Mouse (Mus musculus) neural tube, embryonic 14.5 days (tissue): ENCODE data around the gene Ralgps1. TPM values are rescaled to one million over a fixed set of nuclear protein-coding genes. Genes with fewer than 3 reads are reported as not detected.
"Not testable (repeated sequence)": the region's sequence is repeated elsewhere in the genome, so short reads cannot be mapped to it uniquely, and the experiment has no call there.

Experiments
- ATAC-seq: fragments of 200-750 bp; cut with Nextera tagmentation; 2 replicates; pipeline ENCODE4 v1.8.0; 2017; ENCODE audit warnings: low read depth, mild to moderate bottlenecking, moderate TSS enrichment, moderate library complexity
- H3K27ac ChIP-seq: fragments of 300-500 bp; sonication (generic); 2 replicates; pipeline ENCODE4 v1.5.1; 2014; ENCODE audit warnings: low read depth, mild to moderate bottlenecking, control low read depth, low read length, moderate library complexity, mixed read lengths
- H3K27me3 ChIP-seq: fragments of 300-500 bp; sonication (generic); 2 replicates; pipeline ENCODE4 v1.6.1; 2014; ENCODE audit warnings: low read length; ENCODE audit not compliant: control insufficient read depth, insufficient read depth
- H3K36me3 ChIP-seq: fragments of 300-500 bp; sonication (generic); 2 replicates; pipeline ENCODE4 v1.6.1; 2014; ENCODE audit warnings: low read length, mixed read lengths; ENCODE audit not compliant: control insufficient read depth, insufficient read depth
- H3K4me1 ChIP-seq: fragments of 300-500 bp; sonication (generic); 2 replicates; pipeline ENCODE4 v1.6.1; 2014; ENCODE audit warnings: low read length; ENCODE audit not compliant: control insufficient read depth, insufficient read depth
- H3K4me2 ChIP-seq: fragments of 300-500 bp; sonication (generic); 2 replicates; pipeline ENCODE4 v1.6.1; 2014; ENCODE audit warnings: mild to moderate bottlenecking, low read depth, low read length, control low read depth
- H3K4me3 ChIP-seq: fragments of 300-500 bp; sonication (generic); 2 replicates; pipeline ENCODE4 v1.5.1; 2014; ENCODE audit warnings: low read depth, low read length, control low read depth, mixed read lengths
- H3K9ac ChIP-seq: fragments of 300-500 bp; sonication (generic); replicated peaks from 2 replicates; pipeline ENCODE4 v1.6.1; 2014; ENCODE audit warnings: low read depth, mild to moderate bottlenecking, control low read depth, low read length, mixed read lengths
- H3K9me3 ChIP-seq: fragments of 300-500 bp; sonication (generic); 2 replicates; pipeline ENCODE4 v1.6.1; 2016; ENCODE audit warnings: low read length; ENCODE audit not compliant: control insufficient read depth
- WGBS: fragments of 180-500 bp; shearing (Covaris S2); extraction: QIAGEN DNeasy Blood & Tissue Kit; methylation state at CpG from one replicate; pipeline ENCODE4 v1.1.7; 2014; 5-methylcytosine and 5-hydroxymethylcytosine counted together
- polyA plus RNA-seq: library from polyadenylated mRNA; unstranded; fragments of >200 nt; fragmentation: Nextera tagmentation; extraction: Ambion mirVana; gene quantifications from 2 replicates; pipeline ENCODE4 v1.2.1, GENCODE M21; 2014

Ralgps1 gene
- polyA plus RNA-seq, 1 experiment from 2014 or later = 67.3 TPM

GRCm38 (mm10) chr2:33215177-33215699 is 156.0 kb downstream of the Ralgps1 start:
- ATAC-seq = no peak
- no peaks in the 10 kb centered on the region for H3K27me3 ChIP-seq
- no peaks in the 10 kb centered on the region for H3K9me3 ChIP-seq
- H3K27ac ChIP-seq = peak overlapping the region; percentile 81
- H3K4me3 ChIP-seq = no peak overlapping the region
- peaks cover 27% of the 10 kb centered on the region for H3K4me1 ChIP-seq
- 0 out of 2 replicates have a peak overlapping the region, but pooled peaks have one; percentile 16 for H3K9ac ChIP-seq
- peak overlapping the region; percentile 43 for H3K4me2 ChIP-seq
- H3K36me3 ChIP-seq = no peaks in the 10 kb centered on the region
- 82% methylated on average over 5 of the region's 5 CpGs for WGBS

DNA sequence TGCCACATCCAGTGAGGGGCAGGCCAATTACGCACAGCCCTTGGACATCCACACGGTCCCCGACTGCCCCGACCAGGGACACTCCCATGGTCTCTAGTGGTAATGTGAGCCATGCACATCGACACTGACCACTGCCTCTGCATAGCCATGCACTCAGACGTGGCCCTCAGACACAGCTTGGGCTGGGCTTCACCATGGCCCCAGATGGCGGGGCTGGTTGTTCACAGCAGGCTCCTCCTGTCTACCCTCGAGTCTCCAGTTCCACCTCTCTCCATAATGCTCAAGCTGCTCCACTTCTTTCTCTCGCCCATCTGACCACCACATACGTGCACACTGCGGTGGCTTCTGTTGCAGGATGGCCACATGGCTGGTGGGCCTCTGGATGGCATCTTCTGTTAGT is 160.0 kb downstream of the Ralgps1 start:
- H3K9me3 ChIP-seq, H3K27ac ChIP-seq, ATAC-seq, H3K27me3 ChIP-seq, H3K9ac ChIP-seq, H3K36me3 ChIP-seq, H3K4me2 ChIP-seq, H3K4me3 ChIP-seq: not testable (repeated sequence)
- peaks cover 17% of the 10 kb centered on the region; the same call in 1 of the 2 replicates for H3K4me1 ChIP-seq
- WGBS = 88% methylated on average over 11 of the region's 11 CpGs

GRCm38 (mm10) chr2:33210841-33211240 is 160.4 kb downstream of the Ralgps1 start:
- 80% methylated on average over 2 of the region's 2 CpGs for WGBS
- H3K4me3 ChIP-seq = no peak overlapping the region
- no peak for ATAC-seq

GRCm38 (mm10) chr2:33208134-33208533 is 163.2 kb downstream of the Ralgps1 start:
- 94% methylated on average over 5 of the region's 5 CpGs for WGBS
- no peaks in the 10 kb centered on the region for H3K9me3 ChIP-seq
- no peak for ATAC-seq
- peaks cover 29% of the 10 kb centered on the region for H3K4me1 ChIP-seq
- no peak overlapping the region for H3K9ac ChIP-seq
- H3K36me3 ChIP-seq = no peaks in the 10 kb centered on the region
- H3K27me3 ChIP-seq = no peaks in the 10 kb centered on the region
- H3K27ac ChIP-seq = no peak overlapping the region
- H3K4me3 ChIP-seq = no peak overlapping the region
- no peak overlapping the region for H3K4me2 ChIP-seq

More at GRCm38 (mm10) chr2:33210841-33211240, 160.4 kb downstream of the Ralgps1 start:
- no peaks in the 10 kb centered on the region for H3K9me3 ChIP-seq
- peaks cover 18% of the 10 kb centered on the region; the same call in 1 of the 2 replicates for H3K4me1 ChIP-seq
- H3K9ac ChIP-seq = no peak overlapping the region
- H3K4me2 ChIP-seq = no peak overlapping the region
- no peaks in the 10 kb centered on the region for H3K27me3 ChIP-seq
- H3K36me3 ChIP-seq = no peaks in the 10 kb centered on the region
- H3K27ac ChIP-seq = no peak overlapping the region

GRCm38 (mm10) chr2:33207069-33207468 is 164.2 kb downstream of the Ralgps1 start:
- no peaks in the 10 kb centered on the region for H3K9me3 ChIP-seq
- no peaks in the 10 kb centered on the region for H3K36me3 ChIP-seq
- no peak overlapping the region for H3K9ac ChIP-seq
- peaks cover 29% of the 10 kb centered on the region for H3K4me1 ChIP-seq
- ATAC-seq = no peak
- WGBS = 16% methylated on average over 4 of the region's 4 CpGs
- no peak overlapping the region for H3K4me2 ChIP-seq
- H3K4me3 ChIP-seq = no peak overlapping the region
- H3K27me3 ChIP-seq = no peaks in the 10 kb centered on the region
- peak overlapping the region; percentile 48; the same call in 1 of the 2 replicates for H3K27ac ChIP-seq

GRCm38 (mm10) chr2:33205939-33206525 is 165.3 kb downstream of the Ralgps1 start:
- Histone ChIP-seq H3K4me1 (peaks cover 29% of the 10 kb centered on the region), H3K4me3 (no peak overlapping the region), H3K9ac (no peak overlapping the region), H3K4me2 (no peak overlapping the region), H3K36me3 (no peaks in the 10 kb centered on the region), H3K27ac (peak overlapping the region; percentile 49; the same call in 1 of the 2 replicates), H3K27me3 (no peaks in the 10 kb centered on the region), H3K9me3 (no peaks in the 10 kb centered on the region)
- peak; percentile 57 for ATAC-seq
- WGBS = 27% methylated on average over 14 of the region's 14 CpGs

DNA sequence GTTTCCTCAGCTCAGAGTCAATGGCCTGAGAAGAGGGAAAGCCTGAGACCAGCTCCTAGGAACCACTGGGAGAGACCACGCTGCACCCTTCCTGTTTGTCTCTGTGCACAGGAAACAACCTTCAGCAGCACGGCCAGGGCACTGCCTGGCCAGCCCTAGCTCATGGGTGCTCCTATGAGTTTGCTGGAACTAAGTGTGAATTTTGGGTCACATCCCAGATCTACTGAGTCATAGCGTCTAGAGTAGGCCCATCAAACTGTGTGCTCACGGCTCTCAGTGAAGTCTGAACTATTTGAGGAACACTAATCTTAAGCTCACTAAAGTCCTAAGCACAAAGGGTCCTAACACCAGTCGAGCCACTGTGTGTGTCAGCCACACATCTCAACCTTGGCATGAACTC is 166.3 kb downstream of the Ralgps1 start:
- no peaks in the 10 kb centered on the region for H3K9me3 ChIP-seq
- no peak overlapping the region for H3K4me2 ChIP-seq
- WGBS = 88% methylated on average over 5 of the region's 5 CpGs
- no peak overlapping the region for H3K27ac ChIP-seq
- no peaks in the 10 kb centered on the region for H3K27me3 ChIP-seq
- H3K4me3 ChIP-seq = no peak overlapping the region
- peaks cover 29% of the 10 kb centered on the region for H3K4me1 ChIP-seq
- H3K36me3 ChIP-seq = no peaks in the 10 kb centered on the region
- no peak for ATAC-seq
- no peak overlapping the region for H3K9ac ChIP-seq

DNA sequence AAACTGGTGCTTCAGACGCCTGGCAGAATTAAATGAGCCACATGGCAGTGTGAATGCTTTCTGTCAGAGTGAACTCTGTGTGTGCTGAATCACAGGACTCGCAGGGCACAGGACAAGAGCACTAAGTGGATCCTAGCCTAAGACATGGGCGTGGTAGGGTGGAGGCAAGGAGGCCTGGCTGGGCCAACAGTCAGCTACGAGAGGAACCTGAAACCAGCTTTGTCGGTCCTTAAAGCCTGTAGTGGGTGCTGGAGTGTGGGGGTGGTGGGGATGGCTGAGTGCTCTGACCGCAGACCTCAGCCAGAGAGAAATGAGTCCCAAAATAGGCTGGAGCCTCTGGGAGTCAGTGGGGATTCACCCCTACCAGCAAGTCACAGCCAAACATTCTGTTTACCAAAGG is 168.0 kb downstream of the Ralgps1 start:
- no peak overlapping the region for H3K9ac ChIP-seq
- no peak for ATAC-seq
- peak overlapping the region; percentile 8; the same call in 1 of the 2 replicates for H3K27ac ChIP-seq

GRCm38 (mm10) chr2:33200368-33201068 is 170.8 kb downstream of the Ralgps1 start:
- Histone ChIP-seq H3K4me1 (peaks cover 15% of the 10 kb centered on the region), H3K27me3 (no peaks in the 10 kb centered on the region), H3K36me3 (no peaks in the 10 kb centered on the region), H3K4me3 (no peak overlapping the region), H3K9ac (no peak overlapping the region), H3K4me2 (no peak overlapping the region), H3K9me3 (no peaks in the 10 kb centered on the region), H3K27ac (no peak overlapping the region)
- no peak for ATAC-seq
- 69% methylated on average over 14 of the region's 14 CpGs for WGBS

More for the DNA sequence above, 168.0 kb downstream of the Ralgps1 start:
- H3K4me3 ChIP-seq = no peak overlapping the region
- H3K4me2 ChIP-seq = no peak overlapping the region
- no peaks in the 10 kb centered on the region for H3K36me3 ChIP-seq
- no peaks in the 10 kb centered on the region for H3K9me3 ChIP-seq
- WGBS = 52% methylated on average over 6 of the region's 6 CpGs
- no peaks in the 10 kb centered on the region for H3K27me3 ChIP-seq
- peaks cover 29% of the 10 kb centered on the region for H3K4me1 ChIP-seq
